Mouse (Mus musculus): ENCODE measurements at regions not wholly inside any gene's neighbourhood (a gene's known extent, or its start where the extent isn't known, plus 50 kb on each side); places are given as distances from the start of the nearest gene placed in this dataset.

DNA sequence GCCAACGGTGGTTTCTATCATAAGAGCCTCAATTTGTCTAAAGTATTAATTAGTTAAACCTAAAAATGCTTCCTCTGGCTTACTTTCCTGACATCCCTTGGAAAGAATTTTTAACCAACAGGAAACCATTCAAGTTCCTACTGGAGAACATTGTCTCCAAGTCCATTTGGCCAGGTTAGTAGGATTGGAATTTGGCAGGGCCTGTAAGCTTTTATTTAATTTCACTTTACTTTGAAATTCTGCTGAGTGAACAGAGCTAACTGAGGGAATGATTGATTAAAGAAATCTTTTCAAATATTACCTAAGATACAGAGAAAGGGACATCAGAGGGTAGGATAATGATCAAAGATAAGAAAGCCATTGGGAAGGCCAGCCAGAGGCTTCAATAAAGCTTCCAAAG lies 102.4 kb upstream of the Sfrp2 start:
- TF ChIP-seq POLR2A (IDR thresholded peaks at IDR 0.05; ENCODE audit: insufficient read length, low read depth), result no peak
- no peak for TF ChIP-seq TCF12 (IDR thresholded peaks at IDR 0.05; ENCODE audit: insufficient read depth, poor library complexity, severe bottlenecking)
- TF ChIP-seq E2F4 (IDR thresholded peaks at IDR 0.05; ENCODE audit: insufficient read depth), result no peak

All from myocyte (in vitro differentiated cells).